In the genomic region with DNA sequence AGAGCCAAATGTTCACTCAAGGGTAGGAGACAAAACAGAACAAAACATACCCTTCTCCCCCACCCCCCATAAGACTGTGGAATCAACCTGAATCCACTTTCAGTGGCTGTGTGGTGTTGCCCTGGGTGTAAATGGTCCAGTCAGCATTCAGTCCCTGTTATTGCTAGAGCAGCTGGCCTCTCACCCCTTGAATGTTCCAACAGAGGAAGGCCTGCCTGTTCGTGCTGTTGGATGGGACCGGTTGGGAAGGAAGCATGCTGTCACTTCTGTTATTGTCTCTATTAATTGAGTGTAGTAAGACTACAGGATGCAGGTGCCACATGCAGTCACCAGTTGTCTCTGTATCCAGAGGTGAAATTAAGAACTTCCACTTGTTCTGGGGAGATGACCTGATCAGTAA, we compare ENCODE assay signal across 25 mouse cellular contexts. TPM values are rescaled to one million over a fixed set of nuclear protein-coding genes. Genes with fewer than 3 reads are reported as not detected.
A peak's percentile ranks its signal among the peaks of the same experiment; 100 is the strongest.
DNase-seq lines count a peak whose midpoint lies in the region; ATAC-seq and TF ChIP-seq lines count a peak whose summit lies in the region.
"Had no signal": no experiment of that assay in that cellular context is flagged by ENCODE, and none has a peak within 500 bp of the region (broad histone marks: within the 10 kb centered on the region; RNA-seq: fewer than 3 reads in every experiment).

No protein-coding gene starts in this region.

- WGBS in kidney, embryonic 16.5 days = 65% methylated on average over 2 of the region's 2 CpGs
- WGBS in lung, postnatal 0 days = 34% methylated on average over 2 of the region's 2 CpGs

- ATAC-seq in kidney, embryonic 16.5 days (ENCODE audit: low FRiP score, low TSS enrichment) = no peak
- ATAC-seq in lung, postnatal 0 days = peak; percentile 22; the same call in 1 of the 2 replicates
- ATAC-seq: CD4-positive, CD25-positive, alpha-beta regulatory T cell, adult 4 months; forebrain, embryonic 14.5 days; forebrain, postnatal 0 days had no signal

- no peak for TF ChIP-seq CTCF in lung, postnatal 0 days (IDR thresholded peaks at IDR 0.05)

- peak; percentile 16 for DNase-seq in kidney, adult 9 months
- DNase-seq in kidney, adult 18-20 months = no peak
- peak; percentile 29 for DNase-seq in kidney, postnatal 14 days
- no peak for DNase-seq in lung, postnatal 0 days (ENCODE audit: low spot score)
- DNase-seq in lung, adult 18-20 months = no peak
- DNase-seq: adrenal gland, adult 2 months; adrenal gland, postnatal 14 days; cerebellum, adult 11 months; cerebellum, adult 2 months; cerebellum, adult 9-11 months; cerebellum, postnatal 25 days; forebrain, postnatal 0 days; gastrocnemius, adult 2 months; gastrocnemius, postnatal 14 days; heart, adult 18-20 months; heart, postnatal 10 days; heart, postnatal 4 days had no signal

- no peak overlapping the region for H3K27ac ChIP-seq in kidney, embryonic 16.5 days (ENCODE audit: low read length)
- H3K27ac ChIP-seq in lung, postnatal 0 days (ENCODE audit: low read length) = no peak overlapping the region
- H3K27ac ChIP-seq: embryonic facial prominence, embryonic 12.5 days; embryonic facial prominence, embryonic 15.5 days; gastrocnemius, adult 2 months; heart, embryonic 15.5 days; hindbrain, embryonic 14.5 days had no signal

- no peaks in the 10 kb centered on the region for H3K27me3 ChIP-seq in kidney, embryonic 16.5 days (ENCODE audit: insufficient read depth, low read length)
- H3K27me3 ChIP-seq in lung, postnatal 0 days (replicated peaks; ENCODE audit: insufficient read depth, low read length) = no peaks in the 10 kb centered on the region
- H3K27me3 ChIP-seq: embryonic facial prominence, embryonic 12.5 days; embryonic facial prominence, embryonic 15.5 days; heart, embryonic 12.5 days; heart, embryonic 15.5 days had no signal

- H3K9me3 ChIP-seq in kidney, embryonic 16.5 days (ENCODE audit: low read length) = no peaks in the 10 kb centered on the region
- H3K9me3 ChIP-seq in lung, postnatal 0 days (ENCODE audit: low read length) = no peaks in the 10 kb centered on the region
- H3K9me3 ChIP-seq: embryonic facial prominence, embryonic 12.5 days; embryonic facial prominence, embryonic 15.5 days; heart, embryonic 12.5 days; heart, embryonic 15.5 days had no signal

- no peak for TF ChIP-seq EP300 in lung, postnatal 0 days (IDR thresholded peaks at IDR 0.05)

- no peak overlapping the region for H3K4me3 ChIP-seq in kidney, embryonic 16.5 days (ENCODE audit: low read length)
- no peak overlapping the region for H3K4me3 ChIP-seq in lung, postnatal 0 days (ENCODE audit: low read depth, low read length)
- H3K4me3 ChIP-seq: embryonic facial prominence, embryonic 12.5 days; embryonic facial prominence, embryonic 15.5 days; gastrocnemius, adult 2 months; heart, embryonic 12.5 days; heart, embryonic 15.5 days had no signal

- H3K4me1 ChIP-seq in kidney, embryonic 16.5 days (ENCODE audit: insufficient read depth, low read length) = peaks cover 12% of the 10 kb centered on the region
- no peaks in the 10 kb centered on the region for H3K4me1 ChIP-seq in lung, postnatal 0 days (ENCODE audit: insufficient read depth, low read depth, low read length)

- peaks cover 20% of the 10 kb centered on the region for H3K36me3 ChIP-seq in kidney, embryonic 16.5 days (ENCODE audit: insufficient read depth, low read length)
- H3K36me3 ChIP-seq in lung, postnatal 0 days (ENCODE audit: insufficient read depth, low read length) = no peaks in the 10 kb centered on the region
- H3K36me3 ChIP-seq: heart, embryonic 15.5 days had no signal

- no peak overlapping the region for H3K4me2 ChIP-seq in kidney, embryonic 16.5 days (replicated peaks; ENCODE audit: low read depth, low read length)
- H3K4me2 ChIP-seq in lung, postnatal 0 days (replicated peaks; ENCODE audit: low read depth, low read length) = no peak overlapping the region
- H3K4me2 ChIP-seq: embryonic facial prominence, embryonic 12.5 days; embryonic facial prominence, embryonic 15.5 days; heart, embryonic 12.5 days; heart, embryonic 15.5 days; hindbrain, embryonic 14.5 days had no signal

- H3K9ac ChIP-seq in kidney, embryonic 16.5 days (replicated peaks; ENCODE audit: low read length) = no peak overlapping the region
- no peak overlapping the region for H3K9ac ChIP-seq in lung, postnatal 0 days (replicated peaks; ENCODE audit: low read depth)
- H3K9ac ChIP-seq: embryonic facial prominence, embryonic 12.5 days; embryonic facial prominence, embryonic 15.5 days; forebrain, postnatal 0 days; heart, embryonic 12.5 days; heart, embryonic 15.5 days; hindbrain, embryonic 14.5 days had no signal

RNA-seq across cellular contexts. Expression of gene Sh3pxd2b, which starts 40.4 kb away (rescaled TPM):
- polyA plus RNA-seq in kidney, embryonic 16.5 days (2015; fragmentation: Nextera tagmentation; extraction: Ambion mirVana) = 17.7 and 20.8 TPM in 2 replicates
- polyA plus RNA-seq in lung, postnatal 0 days (2015; fragmentation: Nextera tagmentation; extraction: Ambion mirVana) = 7.4 and 9.4 TPM in 2 replicates

Comparison
In these comparisons a context has a peak if more than half of its experiments do, and no peak if none do; other contexts are left out.
1. DNase-seq: peak in kidney, adult 9 months (single experiment) and kidney, postnatal 14 days (single experiment); none in kidney, adult 18-20 months (single experiment), lung, postnatal 0 days (single experiment) and lung, adult 18-20 months (0 of 2).